Mouse (Mus musculus) embryonic facial prominence, embryonic 15.5 days (tissue): ENCODE measurements around the gene Gfod1. TPM values are rescaled to one million over a fixed set of nuclear protein-coding genes. Genes with fewer than 3 reads are reported as not detected.

Experiments used
- ATAC-seq: fragments of 200-750 bp; cut with Nextera tagmentation; 2 replicates; pipeline ENCODE4 v1.8.0; 2017; ENCODE audit warnings: low read depth, moderate TSS enrichment; ENCODE audit not compliant: insufficient number of reproducible peaks, low FRiP score, low TSS enrichment
- H3K27ac ChIP-seq: fragments of 300-500 bp; sonication (generic); replicated peaks from 2 replicates; pipeline ENCODE4 v1.5.1; 2015; ENCODE audit warnings: mild to moderate bottlenecking, inconsistent platforms
- H3K27me3 ChIP-seq: fragments of 300-500 bp; sonication (generic); 2 replicates; pipeline ENCODE4 v1.6.1; 2015; ENCODE audit warnings: inconsistent platforms
- H3K36me3 ChIP-seq: fragments of 300-500 bp; sonication (generic); 2 replicates; pipeline ENCODE4 v1.6.1; 2015; ENCODE audit warnings: mild to moderate bottlenecking, inconsistent platforms
- H3K4me1 ChIP-seq: fragments of 300-500 bp; sonication (generic); 2 replicates; pipeline ENCODE4 v1.6.1; 2015; ENCODE audit warnings: inconsistent platforms
- H3K4me2 ChIP-seq: fragments of 300-500 bp; sonication (generic); replicated peaks from 2 replicates; pipeline ENCODE4 v1.6.1; 2015; ENCODE audit warnings: mild to moderate bottlenecking, inconsistent platforms
- H3K4me3 ChIP-seq: fragments of 300-500 bp; sonication (generic); replicated peaks from 2 replicates; pipeline ENCODE4 v1.5.1; 2015; ENCODE audit warnings: mild to moderate bottlenecking, inconsistent platforms
- H3K9ac ChIP-seq: fragments of 300-500 bp; sonication (generic); 2 replicates; pipeline ENCODE4 v1.6.1; 2015; ENCODE audit warnings: inconsistent platforms
- H3K9me3 ChIP-seq: fragments of 300-500 bp; sonication (generic); replicated peaks from 2 replicates; pipeline ENCODE4 v1.6.1; 2016; ENCODE audit warnings: inconsistent platforms
- WGBS: fragments of 180-500 bp; shearing (Covaris S2); methylation state at CpG from one replicate; pipeline ENCODE4 v1.1.7; 2015; 5-methylcytosine and 5-hydroxymethylcytosine counted together
- polyA plus RNA-seq: library from polyadenylated mRNA; unstranded; fragments of >200 nt; fragmentation: Nextera tagmentation; extraction: Ambion mirVana; gene quantifications from 2 replicates; pipeline ENCODE4 v1.2.1, GENCODE M21; 2015

Gfod1 gene
- polyA plus RNA-seq, 1 experiment from 2014 or later: 1.0 TPM

GRCm38 (mm10) chr13:43152005-43152520 is 151.9 kb downstream of the Gfod1 start:
- Histone ChIP-seq H3K36me3 (peaks cover 38% of the 10 kb centered on the region), H3K4me1 (no peaks in the 10 kb centered on the region), H3K4me2 (no peak overlapping the region), H3K9ac (no peak overlapping the region), H3K27me3 (no peaks in the 10 kb centered on the region), H3K4me3 (no peak overlapping the region), H3K27ac (no peak overlapping the region), H3K9me3 (no peaks in the 10 kb centered on the region)
- ATAC-seq: no peak
- 87% methylated on average over 14 of the region's 14 CpGs for WGBS

GRCm38 (mm10) chr13:43149661-43150060 is 154.3 kb downstream of the Gfod1 start:
- H3K27ac ChIP-seq: no peak overlapping the region
- peaks cover 32% of the 10 kb centered on the region for H3K36me3 ChIP-seq
- no peaks in the 10 kb centered on the region for H3K9me3 ChIP-seq
- no peak for ATAC-seq
- no peaks in the 10 kb centered on the region for H3K27me3 ChIP-seq
- WGBS: 69% methylated on average over 3 of the region's 3 CpGs
- H3K4me1 ChIP-seq: no peaks in the 10 kb centered on the region
- no peak overlapping the region for H3K4me2 ChIP-seq
- H3K9ac ChIP-seq: no peak overlapping the region
- no peak overlapping the region for H3K4me3 ChIP-seq

GRCm38 (mm10) chr13:43148692-43149091 is 155.3 kb downstream of the Gfod1 start:
- no peaks in the 10 kb centered on the region for H3K9me3 ChIP-seq
- 52% methylated on average over 4 of the region's 4 CpGs for WGBS
- H3K9ac ChIP-seq: no peak overlapping the region
- H3K4me3 ChIP-seq: no peak overlapping the region
- peaks cover 22% of the 10 kb centered on the region for H3K36me3 ChIP-seq
- H3K27ac ChIP-seq: no peak overlapping the region
- no peak overlapping the region for H3K4me2 ChIP-seq
- no peak for ATAC-seq
- H3K27me3 ChIP-seq: no peaks in the 10 kb centered on the region
- H3K4me1 ChIP-seq: no peaks in the 10 kb centered on the region

- H3K36me3 ChIP-seq: peaks cover 4% of the 10 kb centered on the region
- no peak overlapping the region for H3K9ac ChIP-seq
- no peak overlapping the region for H3K4me3 ChIP-seq
- no peaks in the 10 kb centered on the region for H3K9me3 ChIP-seq
- H3K27me3 ChIP-seq: no peaks in the 10 kb centered on the region
- no peak for ATAC-seq
- no peak overlapping the region for H3K4me2 ChIP-seq
- 63% methylated on average over 8 of the region's 8 CpGs for WGBS
- H3K27ac ChIP-seq: no peak overlapping the region
- H3K4me1 ChIP-seq: no peaks in the 10 kb centered on the region
Observed at GRCm38 (mm10) chr13:43146515-43147258, 157.3 kb downstream of the Gfod1 start.

Other genes with a start within 250 kb of the Gfod1 start
- gene Tbc1d7, start 132.7 kb downstream of the Gfod1 start, polyA plus RNA-seq: 41.3 and 41.4 TPM in 2 replicates
- 21.4 and 24.1 TPM in 2 replicates for gene Sirt5, start 61.3 kb upstream of the Gfod1 start, polyA plus RNA-seq
- 120 and 126 TPM in 2 replicates for gene Nol7, start 94.2 kb upstream of the Gfod1 start, polyA plus RNA-seq
- gene Ranbp9, start 177.1 kb upstream of the Gfod1 start, polyA plus RNA-seq: 8.5 and 9.2 TPM in 2 replicates